Mouse (Mus musculus): ENCODE measurements around the gene Dst. TPM values are rescaled to one million over a fixed set of nuclear protein-coding genes. Genes with fewer than 3 reads are reported as not detected.

The Dst gene
- total RNA-seq, 2 experiments from 2014 or later, result 291 to 304 TPM

DNA sequence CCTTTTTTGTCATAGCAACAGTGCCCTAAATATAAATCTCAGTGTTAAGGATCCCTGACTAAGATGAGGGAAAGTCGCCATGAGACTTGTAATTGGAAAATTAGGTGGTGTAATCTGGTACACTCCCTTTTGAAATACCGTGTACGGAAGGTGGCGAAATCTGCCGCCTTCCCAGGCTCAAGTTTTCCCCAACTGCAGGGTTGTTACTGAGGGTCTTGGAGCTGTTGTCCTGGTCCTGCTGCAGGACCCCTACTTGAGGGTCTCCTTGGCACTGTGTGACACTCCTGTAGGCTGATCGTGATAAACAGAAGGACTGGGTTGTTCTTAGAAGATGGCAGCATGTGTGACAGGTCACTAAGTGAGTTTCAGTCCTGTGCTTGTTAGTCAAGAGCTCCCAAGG lies 169.9 kb downstream of the Dst start:
- DNase-seq, result no peak
- intact Hi-C loops (cut with DNase I), result no loop called here
- H3K27ac ChIP-seq, result no peak overlapping the region
- no peak overlapping the region for H3K4me3 ChIP-seq
- no peak for TF ChIP-seq CTCF (IDR thresholded peaks at IDR 0.05)

- Histone ChIP-seq H3K4me3 (no peak overlapping the region), H3K27ac (no peak overlapping the region)
- intact Hi-C loops (cut with DNase I), result no loop called here
- DNase-seq, result no peak
- no peak for TF ChIP-seq CTCF (IDR thresholded peaks at IDR 0.05)
Measured at GRCm38 (mm10) chr1:34089011-34089410, 181.0 kb downstream of the Dst start.

DNA sequence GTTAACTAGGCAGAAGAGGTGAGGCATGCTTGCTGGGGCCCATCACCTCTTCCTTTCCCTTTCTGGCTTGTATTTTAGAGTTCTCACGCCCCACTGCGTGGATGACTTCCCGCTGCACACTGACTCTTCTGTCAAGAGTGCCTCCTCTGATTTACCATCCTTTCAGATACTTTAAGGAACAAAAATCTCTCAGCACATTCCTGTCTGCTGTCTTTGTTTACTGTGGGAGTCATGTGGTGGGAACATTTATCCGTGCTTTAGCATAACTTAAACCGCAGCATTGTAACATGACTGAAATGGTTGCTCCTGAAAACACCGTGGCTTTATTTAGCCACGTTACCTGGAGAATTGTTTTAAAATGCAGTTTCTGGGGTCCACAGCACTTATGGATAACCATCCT lies 182.7 kb downstream of the Dst start:
- no peak overlapping the region for H3K27ac ChIP-seq
- intact Hi-C loops (cut with DNase I), result no loop called here
- no peak for DNase-seq
- no peak for TF ChIP-seq CTCF (IDR thresholded peaks at IDR 0.05)
- H3K4me3 ChIP-seq, result no peak overlapping the region

GRCm38 (mm10) chr1:34093652-34094051 lies 185.6 kb downstream of the Dst start:
- TF ChIP-seq CTCF (IDR thresholded peaks at IDR 0.05), result peak; percentile 51
- DNase-seq, result no peak
- no peak overlapping the region for H3K4me3 ChIP-seq
- no peak overlapping the region for H3K27ac ChIP-seq
- intact Hi-C loops (cut with DNase I), result no loop called here

- TF ChIP-seq CTCF (IDR thresholded peaks at IDR 0.05), result no peak
- DNase-seq, result peak; percentile 73
- H3K27ac ChIP-seq, result no peak overlapping the region
- intact Hi-C loops (cut with DNase I), result no loop called here
- no peak overlapping the region for H3K4me3 ChIP-seq
Measured at GRCm38 (mm10) chr1:34094301-34094700, 186.3 kb downstream of the Dst start.

GRCm38 (mm10) chr1:34095173-34095572 lies 187.1 kb downstream of the Dst start:
- TF ChIP-seq CTCF (IDR thresholded peaks at IDR 0.05), result no peak
- intact Hi-C loops (cut with DNase I), result no loop called here
- no peak overlapping the region for H3K4me3 ChIP-seq
- H3K27ac ChIP-seq, result no peak overlapping the region
- DNase-seq, result no peak

DNA sequence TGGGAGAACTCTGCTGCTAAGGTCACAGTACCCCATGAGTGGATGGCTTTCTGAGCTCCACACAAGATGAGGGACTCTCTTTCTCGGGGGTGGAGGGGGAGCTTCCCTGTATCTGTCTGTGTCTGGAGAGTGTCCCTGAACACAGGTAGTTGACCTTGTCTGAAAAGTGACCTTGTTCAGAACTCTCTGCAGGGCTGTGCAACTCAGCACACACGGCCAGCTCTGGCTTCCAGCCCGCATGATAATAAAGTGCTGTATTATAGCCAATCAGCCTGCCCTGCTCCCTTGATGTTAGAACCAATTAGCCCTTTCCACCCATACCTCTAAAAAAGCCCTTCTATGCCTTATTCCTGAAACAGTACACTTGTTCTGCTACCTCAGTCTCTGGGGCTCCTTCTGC lies 188.9 kb downstream of the Dst start:
- H3K4me3 ChIP-seq, result no peak overlapping the region
- H3K27ac ChIP-seq, result 0 out of 2 replicates have a peak overlapping the region, but pooled peaks have one; percentile 12
- intact Hi-C loops (cut with DNase I), result no loop called here
- no peak for TF ChIP-seq CTCF (IDR thresholded peaks at IDR 0.05)
- no peak for DNase-seq

DNA sequence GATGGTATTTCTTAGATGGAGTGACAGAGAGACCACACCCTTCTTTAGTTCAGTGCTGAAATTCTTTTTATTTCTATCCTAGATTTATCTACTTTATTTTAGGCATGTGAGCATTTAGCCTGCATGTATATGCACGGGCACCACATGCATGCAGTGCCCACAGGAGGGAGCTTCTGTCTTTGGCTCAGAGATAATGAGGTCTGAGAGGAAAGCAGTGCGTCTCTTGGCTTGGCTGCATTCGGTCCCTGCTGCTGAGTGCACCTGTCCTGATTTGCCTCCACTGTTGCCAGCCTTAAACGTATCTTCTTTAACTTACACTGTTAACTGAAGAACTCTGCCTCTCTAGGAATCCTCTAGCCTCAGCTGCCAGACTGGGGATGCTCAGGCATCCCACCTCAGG lies 189.6 kb downstream of the Dst start:
- no peak overlapping the region for H3K4me3 ChIP-seq
- TF ChIP-seq CTCF (IDR thresholded peaks at IDR 0.05), result peak; percentile 43
- H3K27ac ChIP-seq, result no peak overlapping the region
- intact Hi-C loops (cut with DNase I), result no loop called here
- no peak for DNase-seq

- H3K27ac ChIP-seq, result no peak overlapping the region
- no peak overlapping the region for H3K4me3 ChIP-seq
- no peak for TF ChIP-seq CTCF (IDR thresholded peaks at IDR 0.05)
- intact Hi-C loops (cut with DNase I), result no loop called here
- no peak for DNase-seq
Measured at GRCm38 (mm10) chr1:34099439-34099838, 191.4 kb downstream of the Dst start.

DNA sequence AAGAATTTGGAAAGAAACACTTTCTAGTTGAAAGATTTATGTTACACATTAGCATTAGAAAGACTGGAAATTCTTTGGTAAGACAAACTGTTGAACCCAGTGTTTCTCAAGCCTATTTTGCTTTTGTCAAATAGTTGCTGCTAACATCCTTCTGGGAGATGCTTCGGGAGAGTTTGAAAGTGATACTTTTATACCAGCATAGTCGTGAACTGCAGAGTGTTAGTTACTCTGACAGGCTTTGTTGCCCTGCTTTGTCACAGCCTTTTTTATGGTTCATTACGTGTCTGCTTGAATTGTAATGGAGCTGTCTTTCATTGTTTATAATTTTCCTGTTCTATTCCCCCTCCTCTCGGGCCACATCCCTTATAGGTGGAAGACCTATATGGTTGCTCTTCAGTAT lies 192.4 kb downstream of the Dst start:
- no peak for TF ChIP-seq CTCF (IDR thresholded peaks at IDR 0.05)
- intact Hi-C loops (cut with DNase I), result no loop called here
- no peak overlapping the region for H3K27ac ChIP-seq
- DNase-seq, result no peak
- no peak overlapping the region for H3K4me3 ChIP-seq

- H3K27ac ChIP-seq, result no peak overlapping the region; the same call in 1 of the 2 replicates
- DNase-seq, result no peak
- no peak overlapping the region for H3K4me3 ChIP-seq
- intact Hi-C loops (cut with DNase I), result no loop called here
- TF ChIP-seq CTCF (IDR thresholded peaks at IDR 0.05), result no peak
Measured at GRCm38 (mm10) chr1:34102604-34103003, 194.6 kb downstream of the Dst start.

- TF ChIP-seq CTCF (IDR thresholded peaks at IDR 0.05), result no peak
- no peak for DNase-seq
- intact Hi-C loops (cut with DNase I), result no loop called here
- Histone ChIP-seq H3K4me3 (no peak overlapping the region), H3K27ac (peak overlapping the region; percentile 52; the same call in 1 of the 2 replicates)
Measured at GRCm38 (mm10) chr1:34103176-34103575, 195.2 kb downstream of the Dst start.

- intact Hi-C loops (cut with DNase I), result no loop called here
- DNase-seq, result no peak
- peak overlapping the region; percentile 52; the same call in 1 of the 2 replicates for H3K27ac ChIP-seq
- H3K4me3 ChIP-seq, result no peak overlapping the region
- TF ChIP-seq CTCF (IDR thresholded peaks at IDR 0.05), result no peak
Measured at GRCm38 (mm10) chr1:34103713-34104172, 195.7 kb downstream of the Dst start.

DNA sequence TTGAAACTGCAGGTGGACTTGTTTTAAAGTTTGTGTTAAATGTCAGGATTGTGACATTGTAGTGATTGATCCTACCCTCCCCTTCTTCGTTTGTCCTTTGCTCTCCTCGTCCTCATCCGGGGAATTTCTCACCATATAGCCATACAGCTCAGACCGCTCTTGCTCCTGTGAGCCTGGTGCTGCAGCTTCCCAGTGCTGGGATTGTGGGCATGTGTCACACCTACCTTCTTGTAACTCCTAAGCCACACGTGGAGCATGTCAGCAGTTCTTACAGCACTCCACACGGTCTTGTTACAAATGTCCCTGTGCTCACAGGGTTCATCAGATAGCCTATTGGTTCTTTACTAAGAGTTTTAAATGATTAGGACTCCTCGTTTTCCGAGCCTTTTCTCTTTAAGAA lies 196.8 kb downstream of the Dst start:
- Histone ChIP-seq H3K27ac (0 out of 2 replicates have a peak overlapping the region, but pooled peaks have one; percentile 4), H3K4me3 (no peak overlapping the region)
- no peak for TF ChIP-seq CTCF (IDR thresholded peaks at IDR 0.05)
- no peak for DNase-seq
- intact Hi-C loops (cut with DNase I), result no loop called here

Data from gastrocnemius, adult 2 months (tissue).